Mouse (Mus musculus): ENCODE measurements around the gene Ly6g6d. TPM values are rescaled to one million over a fixed set of nuclear protein-coding genes. Genes with fewer than 3 reads are reported as not detected.
"Not testable (repeated sequence)": the region's sequence is repeated elsewhere in the genome, so short reads cannot be mapped to it uniquely, and the experiment has no call there.

Ly6g6d gene
- 4.3 and 5.6 TPM in 2 replicates for polyA plus RNA-seq (2015; fragmentation: Nextera tagmentation; extraction: Ambion mirVana)

- H3K4me2 ChIP-seq (ENCODE audit: low read depth, low read length), result peak within 1 kb of the TSS; percentile 55
These were observed at the start of gene Ly6g6d for GRCm38 (mm10) chr17:35077786-35078233. Ly6g6d (minus strand) TSS chr17:35078065.

GRCm38 (mm10) chr17:35127017-35127416, 49.2 kb upstream of the Ly6g6d start:
- ATAC-seq, result no peak
- Histone ChIP-seq H3K27ac (ENCODE audit: low read length) (peak overlapping the region; percentile 94), H3K4me3 (ENCODE audit: low read length) (peak overlapping the region; percentile 77), H3K36me3 (ENCODE audit: control insufficient read depth, insufficient read depth, low read length) (peaks cover 8% of the 10 kb centered on the region), H3K27me3 (replicated peaks; ENCODE audit: control insufficient read depth, insufficient read depth, low read length) (no peaks in the 10 kb centered on the region), H3K4me1 (ENCODE audit: control insufficient read depth, insufficient read depth, low read length) (peaks cover 28% of the 10 kb centered on the region), H3K9ac (ENCODE audit: low read depth, low read length) (peak overlapping the region; percentile 91), H3K9me3 (ENCODE audit: control insufficient read depth, low read length) (no peaks in the 10 kb centered on the region), H3K4me2 (ENCODE audit: low read depth, low read length) (peak overlapping the region; percentile 90)
- 57% methylated on average over 13 of the region's 13 CpGs for WGBS

More at GRCm38 (mm10) chr17:35077786-35078233, at the start of gene Ly6g6d:
- Histone ChIP-seq H3K36me3 (ENCODE audit: control insufficient read depth, insufficient read depth, low read length) (no peaks in the 10 kb centered on the region), H3K4me3 (ENCODE audit: low read length) (peak within 1 kb of the TSS; percentile 37), H3K9me3 (ENCODE audit: control insufficient read depth, low read length) (no peaks in the 10 kb centered on the region), H3K9ac (ENCODE audit: low read depth, low read length) (peak within 1 kb of the TSS; percentile 65), H3K4me1 (ENCODE audit: control insufficient read depth, insufficient read depth, low read length) (peaks cover 30% of the 10 kb centered on the region), H3K27me3 (replicated peaks; ENCODE audit: control insufficient read depth, insufficient read depth, low read length) (no peaks in the 10 kb centered on the region), H3K27ac (ENCODE audit: low read length) (peak within 1 kb of the TSS; percentile 74)
- WGBS, result 8% methylated on average over 14 of the region's 14 CpGs
- ATAC-seq, result peak; percentile 67

- ATAC-seq, result peak; percentile 76
- WGBS, result under 1% methylated on average over 36 of the region's 36 CpGs
- Histone ChIP-seq H3K9me3 (ENCODE audit: control insufficient read depth, low read length) (no peaks in the 10 kb centered on the region), H3K4me1 (ENCODE audit: control insufficient read depth, insufficient read depth, low read length) (peaks cover 28% of the 10 kb centered on the region), H3K27me3 (replicated peaks; ENCODE audit: control insufficient read depth, insufficient read depth, low read length) (no peaks in the 10 kb centered on the region), H3K9ac (ENCODE audit: low read depth, low read length) (peak within 1 kb of the TSS; percentile 91), H3K36me3 (ENCODE audit: control insufficient read depth, insufficient read depth, low read length) (peaks cover 8% of the 10 kb centered on the region), H3K27ac (ENCODE audit: low read length) (peak within 1 kb of the TSS; percentile 94), H3K4me2 (ENCODE audit: low read depth, low read length) (peak within 1 kb of the TSS; percentile 90), H3K4me3 (ENCODE audit: low read length) (peak within 1 kb of the TSS; percentile 77)
These were observed 48.3 kb upstream of the Ly6g6d start, which contains the start of gene D17H6S53E for GRCm38 (mm10) chr17:35126206-35126611. D17H6S53E (plus strand) TSS chr17:35126373.

GRCm38 (mm10) chr17:35125578-35125977, 47.7 kb upstream of the Ly6g6d start:
- no peak for ATAC-seq
- no peaks in the 10 kb centered on the region for H3K9me3 ChIP-seq (ENCODE audit: control insufficient read depth, low read length)
- 12% methylated on average over 6 of the region's 6 CpGs for WGBS
- H3K36me3 ChIP-seq (ENCODE audit: control insufficient read depth, insufficient read depth, low read length), result peaks cover 5% of the 10 kb centered on the region
- peaks cover 28% of the 10 kb centered on the region for H3K4me1 ChIP-seq (ENCODE audit: control insufficient read depth, insufficient read depth, low read length)
- peak overlapping the region; percentile 94 for H3K27ac ChIP-seq (ENCODE audit: low read length)
- peak overlapping the region; percentile 90 for H3K4me2 ChIP-seq (ENCODE audit: low read depth, low read length)
- peak overlapping the region; percentile 91 for H3K9ac ChIP-seq (ENCODE audit: low read depth, low read length)
- H3K4me3 ChIP-seq (ENCODE audit: low read length), result peak overlapping the region; percentile 77
- H3K27me3 ChIP-seq (replicated peaks; ENCODE audit: control insufficient read depth, insufficient read depth, low read length), result no peaks in the 10 kb centered on the region

- WGBS, result 87% methylated on average over 1 of the region's 1 CpGs
- Histone ChIP-seq H3K9me3 (ENCODE audit: control insufficient read depth, low read length) (no peaks in the 10 kb centered on the region), H3K27me3 (replicated peaks; ENCODE audit: control insufficient read depth, insufficient read depth, low read length) (no peaks in the 10 kb centered on the region), H3K4me3 (ENCODE audit: low read length) (peak overlapping the region; percentile 77; the same call in 1 of the 2 replicates), H3K4me1 (ENCODE audit: control insufficient read depth, insufficient read depth, low read length) (peaks cover 31% of the 10 kb centered on the region), H3K27ac (ENCODE audit: low read length) (peak overlapping the region; percentile 94), H3K9ac (ENCODE audit: low read depth, low read length) (peak overlapping the region; percentile 91), H3K4me2 (ENCODE audit: low read depth, low read length) (peak overlapping the region; percentile 90; the same call in 1 of the 2 replicates), H3K36me3 (ENCODE audit: control insufficient read depth, insufficient read depth, low read length) (peaks cover 5% of the 10 kb centered on the region)
- ATAC-seq, result no peak
These were observed 47.2 kb upstream of the Ly6g6d start for GRCm38 (mm10) chr17:35125081-35125480.

- H3K36me3 ChIP-seq (ENCODE audit: control insufficient read depth, insufficient read depth, low read length); H3K4me3 ChIP-seq (ENCODE audit: low read length); H3K4me2 ChIP-seq (ENCODE audit: low read depth, low read length); ATAC-seq; H3K9ac ChIP-seq (ENCODE audit: low read depth, low read length); H3K9me3 ChIP-seq (ENCODE audit: control insufficient read depth, low read length); H3K27me3 ChIP-seq (replicated peaks; ENCODE audit: control insufficient read depth, insufficient read depth, low read length): not testable (repeated sequence)
- peaks cover 37% of the 10 kb centered on the region for H3K4me1 ChIP-seq (ENCODE audit: control insufficient read depth, insufficient read depth, low read length)
- 83% methylated on average over 12 of the region's 12 CpGs for WGBS
- H3K27ac ChIP-seq (ENCODE audit: low read length), result peak overlapping the region; percentile 94
These were observed 46.5 kb upstream of the Ly6g6d start for GRCm38 (mm10) chr17:35124261-35124896.

GRCm38 (mm10) chr17:35123287-35123686, 45.4 kb upstream of the Ly6g6d start:
- peaks cover 34% of the 10 kb centered on the region for H3K4me1 ChIP-seq (ENCODE audit: control insufficient read depth, insufficient read depth, low read length)
- not testable (repeated sequence) for H3K4me3 ChIP-seq (ENCODE audit: low read length); H3K27ac ChIP-seq (ENCODE audit: low read length); H3K9ac ChIP-seq (ENCODE audit: low read depth, low read length); H3K9me3 ChIP-seq (ENCODE audit: control insufficient read depth, low read length); H3K36me3 ChIP-seq (ENCODE audit: control insufficient read depth, insufficient read depth, low read length); ATAC-seq; H3K27me3 ChIP-seq (replicated peaks; ENCODE audit: control insufficient read depth, insufficient read depth, low read length); H3K4me2 ChIP-seq (ENCODE audit: low read depth, low read length)
- WGBS, result 91% methylated on average over 9 of the region's 9 CpGs

- H3K27me3 ChIP-seq (replicated peaks; ENCODE audit: control insufficient read depth, insufficient read depth, low read length), result no peaks in the 10 kb centered on the region
- ATAC-seq, result no peak
- H3K4me3 ChIP-seq (ENCODE audit: low read length), result peak within 1 kb of the TSS; percentile 76
- no peaks in the 10 kb centered on the region for H3K36me3 ChIP-seq (ENCODE audit: control insufficient read depth, insufficient read depth, low read length)
- peak within 1 kb of the TSS; percentile 83 for H3K9ac ChIP-seq (ENCODE audit: low read depth, low read length)
- H3K27ac ChIP-seq (ENCODE audit: low read length), result peak within 1 kb of the TSS; percentile 90
- WGBS, result under 1% methylated on average over 19 of the region's 19 CpGs
- H3K4me2 ChIP-seq (ENCODE audit: low read depth, low read length), result peak within 1 kb of the TSS; percentile 90
- H3K9me3 ChIP-seq (ENCODE audit: control insufficient read depth, low read length), result no peaks in the 10 kb centered on the region
- H3K4me1 ChIP-seq (ENCODE audit: control insufficient read depth, insufficient read depth, low read length), result peaks cover 23% of the 10 kb centered on the region
These were observed 44.0 kb upstream of the Ly6g6d start, which contains the start of gene Csnk2b for GRCm38 (mm10) chr17:35121871-35122303. Csnk2b (minus strand) TSS chr17:35122053.

- peak; percentile 94 for ATAC-seq
- no peaks in the 10 kb centered on the region for H3K27me3 ChIP-seq (replicated peaks; ENCODE audit: control insufficient read depth, insufficient read depth, low read length)
- H3K4me1 ChIP-seq (ENCODE audit: control insufficient read depth, insufficient read depth, low read length), result peaks cover 20% of the 10 kb centered on the region
- under 1% methylated on average over 50 of the region's 50 CpGs for WGBS
- no peaks in the 10 kb centered on the region for H3K9me3 ChIP-seq (ENCODE audit: control insufficient read depth, low read length)
- H3K36me3 ChIP-seq (ENCODE audit: control insufficient read depth, insufficient read depth, low read length), result no peaks in the 10 kb centered on the region
- peak within 1 kb of the TSS; percentile 90 for H3K27ac ChIP-seq (ENCODE audit: low read length)
- peak within 1 kb of the TSS; percentile 90 for H3K4me2 ChIP-seq (ENCODE audit: low read depth, low read length)
- peak within 1 kb of the TSS; percentile 76 for H3K4me3 ChIP-seq (ENCODE audit: low read length)
- H3K9ac ChIP-seq (ENCODE audit: low read depth, low read length), result peak within 1 kb of the TSS; percentile 83
These were observed 43.4 kb upstream of the Ly6g6d start, which contains the start of gene Gpank1 for GRCm38 (mm10) chr17:35121143-35121799. Gpank1 (plus strand) TSS chr17:35121455.
